Mouse (Mus musculus) gastrocnemius, adult 18-20 months (tissue): ENCODE data around the gene Ninl. TPM values are rescaled to one million over a fixed set of nuclear protein-coding genes. Genes with fewer than 3 reads are reported as not detected.
"Not testable (repeated sequence)": the region's sequence is repeated elsewhere in the genome, so short reads cannot be mapped to it uniquely, and the experiment has no call there.

Experiments
- DNase-seq: peaks from one replicate; pipeline ENCODE4 v3.0.0; 2021; ENCODE audit warnings: low spot score
- total RNA-seq, 2 experiments: library from RNA; stranded (reverse); gene quantifications; 2 replicates each; pipeline ENCODE4 v1.2.3; 2021

Ninl gene
- total RNA-seq, 2 experiments from 2014 or later, result 0.43 to 0.47 TPM

- not testable (repeated sequence) for DNase-seq
Observed at GRCm38 (mm10) chr2:150908881-150909280, 130.3 kb downstream of the Ninl start.

DNA sequence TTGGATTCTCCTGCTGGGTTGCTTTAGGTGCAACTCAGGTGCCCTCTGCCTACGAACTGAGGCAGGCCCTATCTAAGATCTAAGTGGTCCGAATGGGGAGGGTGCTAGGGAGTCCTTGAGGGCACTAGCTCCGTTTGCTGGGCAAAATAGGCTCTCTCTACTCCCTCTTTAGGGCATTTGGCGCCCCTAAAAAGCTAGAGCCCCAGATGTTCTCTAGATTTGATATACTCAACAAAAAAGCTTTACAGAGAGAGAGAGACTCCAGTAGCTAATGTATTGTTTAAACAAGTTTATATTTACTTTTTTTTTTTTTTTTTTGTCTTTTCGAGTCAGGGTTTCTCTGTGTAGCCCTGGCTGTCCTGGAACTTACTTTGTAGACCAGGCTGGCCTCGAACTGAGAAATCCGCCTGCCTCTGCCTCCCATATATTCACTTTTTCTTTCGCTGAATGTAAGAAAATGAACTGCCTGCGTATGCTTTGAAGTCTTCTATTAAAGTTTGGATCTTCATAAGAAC, 134.2 kb downstream of the Ninl start, which contains the start of gene Gins1:
Gene Gins1, plus strand, starts transcription at position 465 of the 515 bp plus-strand sequence.
- no peak for DNase-seq

DNA sequence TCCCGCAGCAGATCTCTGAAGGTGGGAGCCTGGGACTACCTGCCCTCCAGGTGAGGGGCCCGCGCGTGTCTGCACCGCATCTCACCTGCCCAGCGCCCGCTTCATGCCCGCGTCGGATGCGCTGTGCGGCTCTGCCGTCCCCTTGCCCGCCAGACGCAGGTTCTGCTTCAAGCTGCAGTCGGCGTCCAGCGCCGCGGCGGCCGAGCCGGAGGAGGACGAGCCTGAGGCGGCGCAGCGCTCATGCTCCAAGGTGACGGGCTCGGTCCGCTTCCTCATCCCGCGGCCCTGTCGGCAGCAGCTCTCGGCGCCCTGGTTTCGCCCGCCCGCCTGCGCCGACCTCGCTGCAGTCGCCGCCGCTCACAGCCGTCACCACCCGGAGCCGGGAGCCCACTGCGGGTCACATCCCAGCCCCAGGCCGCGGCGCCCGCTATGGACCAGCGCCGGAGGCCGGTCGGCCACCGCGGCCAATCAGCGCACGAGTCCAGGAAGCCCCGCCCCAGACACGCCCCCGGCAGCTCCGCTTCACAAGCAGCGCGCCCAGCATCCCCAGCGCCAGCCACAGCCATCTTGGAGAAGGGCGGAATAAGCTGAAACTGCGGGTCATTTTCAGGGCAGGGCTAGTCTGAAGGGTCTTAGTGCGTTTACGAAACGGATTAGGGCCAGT, 134.8 kb downstream of the Ninl start, which contains the start of gene Abhd12:
Gene Abhd12, minus strand, starts transcription at position 470 of the 664 bp plus-strand sequence.
- DNase-seq, result peak; percentile 98

- DNase-seq, result no peak
Observed at GRCm38 (mm10) chr2:150902347-150902746, 136.8 kb downstream of the Ninl start.

GRCm38 (mm10) chr2:150900341-150900740, 138.8 kb downstream of the Ninl start:
- no peak for DNase-seq

- no peak for DNase-seq
Observed at GRCm38 (mm10) chr2:150895691-150896252, 143.4 kb downstream of the Ninl start.

- no peak for DNase-seq
Observed at GRCm38 (mm10) chr2:150894617-150895267, 144.4 kb downstream of the Ninl start.

DNA sequence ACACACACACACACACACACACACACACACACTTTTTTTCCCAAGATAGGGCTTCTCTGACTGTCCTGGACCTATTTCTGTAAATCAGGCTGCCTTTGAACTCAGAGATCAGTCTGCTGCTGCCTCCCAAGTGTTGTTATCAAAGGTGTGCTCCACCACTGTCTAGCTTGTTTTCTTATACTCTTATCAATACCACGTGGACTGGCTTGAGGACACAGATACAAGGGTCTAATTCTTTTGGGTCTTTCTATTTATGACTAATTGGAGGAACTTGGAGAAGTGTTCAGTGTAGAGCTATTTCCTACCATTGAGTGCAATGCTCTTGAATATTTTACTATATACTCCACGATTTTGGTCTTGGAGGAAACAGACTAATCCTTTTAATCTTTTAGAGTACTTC, 151.8 kb downstream of the Ninl start:
- DNase-seq, result no peak

DNA sequence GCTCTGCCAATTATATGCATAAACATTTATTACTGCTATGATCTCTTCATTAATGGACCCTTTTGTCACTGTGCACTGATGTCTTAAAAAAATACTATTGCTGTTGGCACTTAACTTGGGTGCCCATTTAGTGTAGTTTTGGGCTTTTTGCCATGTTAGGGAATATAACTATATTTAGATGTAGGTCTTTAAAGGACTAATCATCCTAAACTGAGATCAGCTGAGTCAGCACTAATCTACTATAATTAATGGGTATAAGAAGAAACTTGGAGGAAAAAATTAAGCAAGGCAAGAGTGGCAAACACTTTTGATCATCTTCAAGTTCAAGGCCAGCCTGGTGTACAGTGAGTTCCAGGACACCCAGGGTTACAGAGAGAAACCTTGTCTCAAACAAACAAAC, 152.9 kb downstream of the Ninl start:
- DNase-seq, result no peak

DNA sequence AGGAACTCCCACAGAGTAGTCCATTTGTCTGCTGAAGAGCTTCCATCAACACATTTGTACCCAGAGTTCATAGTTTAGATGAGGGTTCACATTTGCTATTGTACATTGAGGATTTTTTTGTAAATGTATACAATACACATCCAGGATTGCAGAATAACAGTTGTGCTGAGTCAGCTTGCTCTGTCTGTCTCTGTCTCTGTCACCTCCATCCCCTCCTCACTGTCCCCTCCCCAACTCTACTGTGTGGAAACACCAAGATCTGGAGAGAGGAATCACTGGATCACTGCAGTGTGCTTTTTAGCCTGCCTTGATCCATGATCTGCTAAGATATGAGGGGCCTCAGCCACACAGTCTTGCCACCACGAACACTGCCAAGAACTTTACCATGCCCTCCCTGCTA, 153.4 kb downstream of the Ninl start:
- no peak for DNase-seq

DNA sequence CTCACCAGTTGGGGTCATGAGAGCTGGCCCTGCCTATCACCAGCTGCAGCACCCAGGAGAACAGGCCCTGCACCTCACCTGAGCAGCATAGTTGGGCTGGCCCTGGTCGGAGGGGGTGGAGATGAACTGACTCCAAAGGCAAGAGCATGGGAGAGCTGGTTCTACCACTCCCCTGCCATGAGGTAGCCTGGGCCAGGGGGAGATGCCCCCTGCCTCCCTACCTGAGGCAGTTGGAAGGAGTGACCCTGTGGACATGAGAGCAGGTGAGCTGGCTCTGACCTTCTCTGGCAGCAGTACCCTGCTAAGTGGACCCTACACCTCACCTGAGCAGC, 154.4 kb downstream of the Ninl start:
- no peak for DNase-seq

Other genes starting within 250 kb of the Ninl start
- 10 to 100 TPM; 23.8 to 27.8 TPM for gene Abhd12, start 134.6 kb downstream of the Ninl start, total RNA-seq
- gene Gins1, start 134.0 kb downstream of the Ninl start, total RNA-seq, result 1 to 10 TPM; 1.8 to 2.1 TPM
- gene Nanp, start within 50 bp of the Ninl start, total RNA-seq, result 1 to 10 TPM; 1.9 to 2.7 TPM
- not detected for gene Gm14151, start 53.0 kb upstream of the Ninl start, total RNA-seq
- not detected for gene Gm14147, start 58.9 kb upstream of the Ninl start, total RNA-seq